Mouse (Mus musculus): ENCODE data around the gene Mta1. TPM values are rescaled to one million over a fixed set of nuclear protein-coding genes. Genes with fewer than 3 reads are reported as not detected.
A peak's percentile ranks its signal among the peaks of the same experiment; 100 is the strongest.

Gene Mta1
- polyA plus RNA-seq, 1 experiment from 2014 or later, result 3.8 TPM

DNA sequence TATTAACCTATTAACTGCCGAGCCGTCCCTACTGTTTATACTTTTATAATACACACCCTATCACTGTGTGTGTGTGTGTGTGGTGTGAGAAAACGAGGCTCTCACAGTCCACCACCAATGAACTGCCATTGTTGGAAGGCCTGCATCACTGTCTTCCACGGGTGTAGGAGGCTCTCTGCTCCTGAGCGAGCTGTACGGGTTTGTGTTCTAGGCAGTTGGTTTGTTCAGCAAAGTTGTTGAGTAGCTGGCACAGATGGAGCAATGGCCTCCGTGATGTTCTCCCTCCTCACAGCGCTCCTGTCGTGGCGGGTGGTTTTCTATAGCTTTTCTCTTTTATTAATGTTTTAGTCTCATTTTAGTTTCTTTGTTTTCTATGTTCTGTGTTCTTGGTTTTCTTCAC is 11.7 kb downstream of the Mta1 start:
- peaks cover 68% of the 10 kb centered on the region for H3K4me1 ChIP-seq (replicated peaks)

DNA sequence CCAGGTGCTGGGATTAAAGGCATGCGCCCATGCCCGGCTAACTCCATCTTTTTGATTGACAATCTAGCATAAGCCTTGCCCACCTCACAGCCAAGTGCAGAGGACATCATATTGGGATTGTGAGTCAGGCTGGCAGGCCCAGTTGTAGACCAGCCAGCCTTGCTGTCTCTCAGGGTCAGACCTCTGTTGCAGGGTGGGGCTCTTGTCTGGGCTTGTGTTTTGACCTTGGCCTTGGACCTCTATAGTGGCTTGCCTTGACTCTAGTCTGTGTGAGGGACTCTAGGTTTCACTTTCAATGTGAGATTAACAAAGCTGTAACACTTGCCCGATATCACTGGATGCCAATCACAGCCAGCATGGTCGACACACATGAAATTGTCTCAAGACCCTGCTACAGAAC is 16.1 kb downstream of the Mta1 start:
- WGBS (ENCODE audit: insufficient replicate concordance), result 77% methylated on average over 4 of the region's 4 CpGs
- Histone ChIP-seq H3K4me1 (replicated peaks) (peaks cover 28% of the 10 kb centered on the region), H3K36me3 (replicated peaks) (peaks cover 54% of the 10 kb centered on the region), H3K27me3 (no peaks in the 10 kb centered on the region), H3K9ac (no peak overlapping the region), H3K9me3 (replicated peaks) (no peaks in the 10 kb centered on the region), H3K4me3 (replicated peaks) (no peak overlapping the region), H3K4me2 (no peak overlapping the region), H3K27ac (replicated peaks) (no peak overlapping the region)
- ATAC-seq (ENCODE audit: insufficient read depth), result no peak

More for the DNA sequence above, 11.7 kb downstream of the Mta1 start:
- H3K9me3 ChIP-seq (replicated peaks), result no peaks in the 10 kb centered on the region
- 78% methylated on average over 10 of the region's 10 CpGs for WGBS (ENCODE audit: insufficient replicate concordance)
- H3K9ac ChIP-seq, result no peak overlapping the region
- H3K4me3 ChIP-seq (replicated peaks), result no peak overlapping the region
- H3K27me3 ChIP-seq, result no peaks in the 10 kb centered on the region
- H3K4me2 ChIP-seq, result no peak overlapping the region
- ATAC-seq (ENCODE audit: insufficient read depth), result no peak
- peaks cover 19% of the 10 kb centered on the region for H3K36me3 ChIP-seq (replicated peaks)
- no peak overlapping the region for H3K27ac ChIP-seq (replicated peaks)

DNA sequence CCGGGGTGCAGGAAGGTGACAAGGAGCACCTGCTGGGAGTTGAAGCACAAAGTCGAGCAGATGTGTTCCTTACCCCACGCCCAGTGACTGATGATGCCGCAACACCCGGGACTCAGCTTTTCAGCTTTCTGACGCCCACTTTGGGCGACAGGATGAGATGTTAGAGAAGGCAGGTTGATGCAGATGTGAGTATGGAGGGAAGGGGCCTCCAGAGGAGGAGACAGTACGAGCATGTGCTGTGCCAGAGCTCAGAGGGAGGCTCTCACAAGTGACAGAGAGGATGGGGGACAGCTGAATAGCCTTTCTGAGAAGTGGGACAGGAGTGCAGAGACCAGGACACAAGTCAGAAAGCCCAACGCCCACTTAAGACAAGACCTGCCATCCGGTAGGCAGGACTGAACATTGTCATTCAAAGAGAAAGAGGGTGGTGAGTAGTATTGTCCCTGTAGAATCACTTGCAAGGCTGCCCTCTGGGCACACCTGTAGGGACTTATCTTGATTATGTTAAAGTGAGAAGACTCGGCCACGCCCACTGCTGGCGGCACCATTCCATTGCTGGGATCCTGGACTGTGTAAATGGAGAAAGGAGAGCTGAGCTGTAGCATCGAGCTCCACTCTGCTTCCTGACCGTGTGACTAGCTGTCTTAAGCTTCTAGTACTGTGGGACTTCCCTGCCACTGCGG is 16.9 kb downstream of the Mta1 start:
- 76% methylated on average over 16 of the region's 16 CpGs for WGBS (ENCODE audit: insufficient replicate concordance)
- Histone ChIP-seq H3K27ac (replicated peaks) (no peak overlapping the region), H3K4me1 (replicated peaks) (peaks cover 23% of the 10 kb centered on the region), H3K4me2 (no peak overlapping the region), H3K4me3 (replicated peaks) (no peak overlapping the region), H3K9ac (no peak overlapping the region), H3K36me3 (replicated peaks) (peaks cover 60% of the 10 kb centered on the region), H3K27me3 (no peaks in the 10 kb centered on the region), H3K9me3 (replicated peaks) (no peaks in the 10 kb centered on the region)
- no peak for ATAC-seq (ENCODE audit: insufficient read depth)

DNA sequence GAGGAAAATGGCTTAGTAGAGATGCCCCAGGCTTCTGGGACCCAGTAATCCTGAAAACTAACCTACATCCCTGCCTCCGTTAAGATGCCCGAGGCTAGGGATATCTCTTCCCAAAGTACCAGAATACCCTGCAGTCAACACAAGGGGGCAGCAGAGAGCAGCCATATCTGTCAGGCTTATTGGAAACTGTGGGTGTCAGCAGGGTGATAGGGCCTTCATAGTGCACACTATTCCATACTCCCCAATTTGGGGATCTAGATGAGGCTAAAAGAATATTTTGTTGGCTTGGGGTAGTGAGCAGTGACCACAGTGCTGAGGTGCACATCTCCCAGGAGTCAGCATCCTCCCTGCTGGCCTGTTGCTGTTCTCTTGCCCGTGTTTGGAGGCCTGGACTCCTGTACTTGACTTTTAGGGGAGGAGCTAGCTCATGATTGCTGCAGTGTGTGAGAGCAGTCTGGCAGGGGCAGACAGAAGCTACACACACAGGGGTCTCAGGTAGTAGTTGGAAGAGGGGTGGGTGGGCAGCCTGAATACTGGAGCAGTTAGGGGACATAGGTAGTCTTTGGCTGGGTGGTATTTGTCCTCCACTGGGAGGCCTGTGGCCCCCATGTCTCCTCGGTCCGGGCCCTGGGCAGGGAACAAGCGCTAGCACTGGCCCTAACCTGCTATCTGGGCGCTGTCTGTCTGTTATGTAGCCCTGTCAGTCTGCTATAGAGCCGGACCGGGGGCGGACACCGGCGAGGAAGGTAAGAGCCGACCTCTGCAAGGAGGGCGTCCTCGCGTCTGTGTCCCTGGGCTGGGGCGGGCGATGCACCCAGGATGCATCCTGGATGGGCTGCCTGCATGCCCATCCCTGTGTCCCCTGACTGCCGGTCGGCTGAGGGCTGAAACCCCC is 21.7 kb downstream of the Mta1 start:
- no peak overlapping the region for H3K4me3 ChIP-seq (replicated peaks)
- H3K9ac ChIP-seq, result no peak overlapping the region
- no peaks in the 10 kb centered on the region for H3K9me3 ChIP-seq (replicated peaks)
- H3K27ac ChIP-seq (replicated peaks), result no peak overlapping the region
- 81% methylated on average over 20 of the region's 20 CpGs for WGBS (ENCODE audit: insufficient replicate concordance)
- ATAC-seq (ENCODE audit: insufficient read depth), result peak; percentile 38
- H3K36me3 ChIP-seq (replicated peaks), result peaks cover 88% of the 10 kb centered on the region
- no peaks in the 10 kb centered on the region for H3K27me3 ChIP-seq
- no peak overlapping the region for H3K4me2 ChIP-seq
- H3K4me1 ChIP-seq (replicated peaks), result peaks cover 9% of the 10 kb centered on the region; the same call in 1 of the 2 replicates

DNA sequence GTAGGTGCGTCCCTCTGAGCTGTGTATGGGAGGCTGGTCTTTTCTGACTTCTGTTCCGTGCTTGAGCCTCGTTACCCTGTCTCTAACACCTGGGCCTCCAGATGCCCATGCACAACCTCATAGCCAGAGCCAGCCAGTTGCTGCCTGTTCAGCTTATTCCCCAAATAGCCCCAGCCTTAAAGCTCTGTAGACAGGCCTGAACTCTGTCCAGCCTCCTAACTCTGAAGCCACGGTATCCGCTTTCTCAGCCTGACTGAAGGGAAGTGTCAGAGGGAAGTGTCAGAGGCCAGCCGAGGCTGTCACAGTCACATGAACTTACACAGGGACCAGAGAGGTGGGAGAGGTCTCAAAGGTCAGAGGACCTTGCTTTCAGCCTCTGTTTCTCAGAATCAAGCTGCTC is 26.6 kb downstream of the Mta1 start:
- Histone ChIP-seq H3K4me2 (no peak overlapping the region), H3K9ac (no peak overlapping the region), H3K9me3 (replicated peaks) (no peaks in the 10 kb centered on the region), H3K27ac (replicated peaks) (0 out of 2 replicates have a peak overlapping the region, but pooled peaks have one; percentile 9), H3K36me3 (replicated peaks) (peaks cover 98% of the 10 kb centered on the region), H3K27me3 (no peaks in the 10 kb centered on the region), H3K4me3 (replicated peaks) (no peak overlapping the region), H3K4me1 (replicated peaks) (peaks cover 4% of the 10 kb centered on the region; the same call in 1 of the 2 replicates)
- WGBS (ENCODE audit: insufficient replicate concordance), result 70% methylated on average over 6 of the region's 6 CpGs
- ATAC-seq (ENCODE audit: insufficient read depth), result peak; percentile 21; the same call in 1 of the 2 replicates

DNA sequence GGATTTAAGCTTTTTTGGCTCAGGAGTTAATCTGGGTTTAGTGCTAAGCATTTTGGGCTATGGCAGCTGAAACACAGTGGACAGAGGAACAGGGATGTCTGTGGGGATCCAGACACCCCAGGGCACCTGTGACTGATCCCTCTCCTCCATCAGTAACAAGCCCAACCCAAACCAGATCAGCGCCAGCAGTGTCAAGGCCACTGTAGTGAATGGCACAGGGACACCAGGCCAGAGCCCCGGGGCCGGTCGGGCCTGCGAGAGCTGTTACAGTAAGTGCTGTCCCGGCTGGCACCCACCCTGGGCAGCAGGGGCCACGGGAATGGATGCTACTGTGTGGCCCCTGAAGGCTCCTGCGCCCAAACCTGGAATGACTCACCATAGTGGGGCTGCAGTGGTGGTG is 32.7 kb downstream of the Mta1 start:
- no peak for ATAC-seq (ENCODE audit: insufficient read depth)
- Histone ChIP-seq H3K36me3 (replicated peaks) (peaks cover 99% of the 10 kb centered on the region), H3K4me3 (replicated peaks) (no peak overlapping the region), H3K9me3 (replicated peaks) (no peaks in the 10 kb centered on the region), H3K27ac (replicated peaks) (no peak overlapping the region), H3K9ac (no peak overlapping the region), H3K4me1 (replicated peaks) (peaks cover 5% of the 10 kb centered on the region; the same call in 1 of the 2 replicates), H3K4me2 (no peak overlapping the region), H3K27me3 (no peaks in the 10 kb centered on the region)
- 91% methylated on average over 8 of the region's 8 CpGs for WGBS (ENCODE audit: insufficient replicate concordance)

DNA sequence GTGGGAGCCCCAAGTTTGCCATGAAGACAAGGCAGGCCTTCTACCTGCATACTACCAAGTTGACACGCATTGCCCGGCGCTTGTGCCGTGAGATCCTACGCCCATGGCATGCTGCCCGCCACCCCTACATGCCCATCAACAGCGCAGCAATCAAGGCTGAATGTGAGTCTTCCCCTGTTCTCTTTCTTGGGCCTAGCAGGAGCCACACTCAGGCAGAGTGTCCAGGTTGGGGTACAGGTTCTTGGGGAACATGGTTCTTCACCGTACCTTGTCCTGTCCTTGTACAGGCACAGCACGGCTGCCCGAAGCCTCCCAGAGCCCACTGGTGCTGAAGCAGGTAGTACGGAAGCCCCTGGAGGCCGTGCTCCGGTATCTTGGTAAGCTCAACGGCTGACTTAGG is 33.5 kb downstream of the Mta1 start:
- no peak overlapping the region for H3K27ac ChIP-seq (replicated peaks)
- H3K9ac ChIP-seq, result no peak overlapping the region
- peaks cover 99% of the 10 kb centered on the region for H3K36me3 ChIP-seq (replicated peaks)
- WGBS (ENCODE audit: insufficient replicate concordance), result 91% methylated on average over 14 of the region's 14 CpGs
- H3K9me3 ChIP-seq (replicated peaks), result no peaks in the 10 kb centered on the region
- ATAC-seq (ENCODE audit: insufficient read depth), result no peak
- H3K4me3 ChIP-seq (replicated peaks), result no peak overlapping the region
- H3K4me2 ChIP-seq, result no peak overlapping the region
- H3K27me3 ChIP-seq, result no peaks in the 10 kb centered on the region
- H3K4me1 ChIP-seq (replicated peaks), result peaks cover 5% of the 10 kb centered on the region; the same call in 1 of the 2 replicates

DNA sequence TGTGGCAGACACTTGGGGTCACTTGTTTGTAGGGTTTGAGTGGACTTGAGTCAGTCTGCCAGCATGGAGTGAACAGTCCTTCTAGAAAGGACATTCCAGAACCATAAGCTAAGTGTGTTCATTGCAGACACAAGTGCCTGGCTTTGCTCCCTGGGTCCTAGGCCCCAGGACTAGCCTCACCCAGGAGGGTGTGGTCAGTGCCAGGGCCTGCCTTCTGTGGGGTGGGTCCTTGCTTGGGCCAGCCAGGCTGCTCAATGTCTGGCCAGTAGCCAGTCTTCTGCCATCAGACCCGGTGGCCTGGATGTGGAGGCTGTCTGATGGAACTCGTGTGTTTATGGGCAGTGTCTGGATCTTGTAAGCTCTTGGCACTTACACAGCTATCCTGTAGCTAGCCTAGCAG is 34.5 kb downstream of the Mta1 start:
- Histone ChIP-seq H3K27me3 (no peaks in the 10 kb centered on the region), H3K36me3 (replicated peaks) (peaks cover 99% of the 10 kb centered on the region), H3K27ac (replicated peaks) (no peak overlapping the region), H3K4me1 (replicated peaks) (peaks cover 11% of the 10 kb centered on the region), H3K9me3 (replicated peaks) (no peaks in the 10 kb centered on the region), H3K4me3 (replicated peaks) (no peak overlapping the region), H3K9ac (no peak overlapping the region), H3K4me2 (no peak overlapping the region)
- no peak for ATAC-seq (ENCODE audit: insufficient read depth)
- WGBS (ENCODE audit: insufficient replicate concordance), result 64% methylated on average over 2 of the region's 2 CpGs

DNA sequence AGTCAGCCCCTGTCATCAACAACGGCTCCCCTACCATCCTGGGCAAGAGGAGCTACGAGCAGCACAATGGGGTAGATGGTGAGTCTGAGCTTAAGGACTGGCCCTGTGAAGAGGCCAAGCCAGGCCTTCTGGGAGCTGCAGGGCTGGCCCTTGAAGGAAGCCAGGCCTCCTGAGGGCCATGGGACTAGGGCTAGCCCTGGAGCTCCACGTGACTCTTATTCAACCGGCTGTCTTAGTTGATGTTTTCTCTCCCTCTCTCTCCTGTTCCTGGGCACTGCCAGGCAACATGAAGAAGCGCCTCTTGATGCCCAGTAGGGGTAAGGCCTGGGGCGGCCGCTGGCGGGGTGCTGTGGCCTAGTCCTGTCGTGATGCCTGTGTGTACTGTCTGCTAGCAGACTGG is 35.2 kb downstream of the Mta1 start:
- ATAC-seq (ENCODE audit: insufficient read depth), result no peak
- Histone ChIP-seq H3K27ac (replicated peaks) (no peak overlapping the region), H3K36me3 (replicated peaks) (peaks cover 99% of the 10 kb centered on the region), H3K9ac (no peak overlapping the region), H3K27me3 (no peaks in the 10 kb centered on the region), H3K4me1 (replicated peaks) (peaks cover 12% of the 10 kb centered on the region), H3K4me2 (no peak overlapping the region), H3K4me3 (replicated peaks) (no peak overlapping the region), H3K9me3 (replicated peaks) (no peaks in the 10 kb centered on the region)
- WGBS (ENCODE audit: insufficient replicate concordance), result 83% methylated on average over 9 of the region's 9 CpGs

DNA sequence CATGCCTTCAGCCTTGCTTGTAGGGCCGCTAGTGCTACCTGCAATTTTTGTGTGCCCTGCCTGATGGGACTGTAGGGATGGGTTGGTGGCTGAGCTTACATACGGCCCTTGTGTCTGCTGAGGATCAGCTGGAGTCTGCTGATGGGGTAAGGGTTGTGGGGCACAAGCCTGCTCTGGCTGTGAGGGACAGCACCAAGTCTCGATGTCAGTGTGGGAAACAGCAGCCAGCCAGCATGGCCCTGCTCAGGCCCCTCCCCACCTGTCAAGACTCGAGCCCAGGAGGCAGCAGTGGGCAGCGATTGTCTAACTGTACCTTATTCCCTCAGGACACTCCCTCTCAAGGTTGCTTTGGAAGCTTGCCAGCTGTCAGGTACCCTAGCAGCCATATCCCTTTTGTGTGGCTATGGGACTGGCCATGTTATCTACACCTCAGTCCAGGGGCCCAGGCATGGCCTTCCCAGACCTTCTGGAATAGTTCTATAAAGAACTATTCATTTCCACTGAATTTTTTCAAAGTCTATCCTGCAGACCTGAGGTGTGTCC is 35.9 kb downstream of the Mta1 start:
- no peak overlapping the region for H3K9ac ChIP-seq
- peaks cover 12% of the 10 kb centered on the region for H3K4me1 ChIP-seq (replicated peaks)
- no peak overlapping the region for H3K4me2 ChIP-seq
- no peak for ATAC-seq (ENCODE audit: insufficient read depth)
- no peaks in the 10 kb centered on the region for H3K9me3 ChIP-seq (replicated peaks)
- H3K36me3 ChIP-seq (replicated peaks), result peaks cover 92% of the 10 kb centered on the region
- H3K27me3 ChIP-seq, result 0 out of 2 replicates have a peak, but pooled peaks cover 2% of the 10 kb centered on the region
- no peak overlapping the region for H3K4me3 ChIP-seq (replicated peaks)
- WGBS (ENCODE audit: insufficient replicate concordance), result 77% methylated on average over 5 of the region's 5 CpGs
- H3K27ac ChIP-seq (replicated peaks), result no peak overlapping the region

DNA sequence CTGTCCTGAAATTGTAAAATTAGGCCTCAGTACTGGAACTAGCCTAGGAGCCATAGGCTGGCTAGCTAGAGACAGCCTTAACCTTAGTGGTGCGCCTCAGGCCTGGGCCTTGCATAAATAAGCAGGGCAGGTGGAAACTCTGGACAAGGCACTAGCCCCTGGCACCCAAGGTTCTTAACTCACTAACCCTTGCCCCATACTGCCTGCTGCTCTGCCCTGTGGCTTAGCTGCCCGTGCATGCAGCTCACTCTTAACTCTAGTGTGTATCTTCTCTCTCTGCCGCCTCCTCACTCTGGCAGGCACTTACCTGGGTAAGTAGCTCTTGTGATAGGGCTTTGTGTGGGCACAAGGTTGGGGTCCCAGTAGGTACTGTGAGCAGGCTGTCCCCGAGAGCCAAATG is 36.4 kb downstream of the Mta1 start:
- no peak for ATAC-seq (ENCODE audit: insufficient read depth)
- Histone ChIP-seq H3K4me2 (no peak overlapping the region), H3K27ac (replicated peaks) (no peak overlapping the region), H3K4me3 (replicated peaks) (no peak overlapping the region), H3K9ac (no peak overlapping the region), H3K36me3 (replicated peaks) (peaks cover 86% of the 10 kb centered on the region), H3K27me3 (peaks cover 8% of the 10 kb centered on the region; the same call in 1 of the 2 replicates), H3K9me3 (replicated peaks) (no peaks in the 10 kb centered on the region), H3K4me1 (replicated peaks) (peaks cover 17% of the 10 kb centered on the region)
- WGBS (ENCODE audit: insufficient replicate concordance), result 72% methylated on average over 4 of the region's 4 CpGs

All from liver, embryonic 15.5 days (tissue).